Mouse (Mus musculus): ENCODE measurements at regions not wholly inside any gene's neighbourhood (a gene's known extent, or its start where the extent isn't known, plus 50 kb on each side); places are given as distances from the start of the nearest gene placed in this dataset.
A peak's percentile ranks its signal among the peaks of the same experiment; 100 is the strongest.

GRCm38 (mm10) chr2:178684026-178684958 is 254.0 kb downstream of the Cdh26 start:
- Histone ChIP-seq H3K4me3 (ENCODE audit: low read depth, low read length) (no peak overlapping the region), H3K4me1 (replicated peaks; ENCODE audit: control insufficient read depth, insufficient read depth, low read length) (peaks cover 3% of the 10 kb centered on the region), H3K9ac (ENCODE audit: low read depth, low read length) (no peak overlapping the region), H3K27me3 (replicated peaks; ENCODE audit: control insufficient read depth, insufficient read depth, low read length) (no peaks in the 10 kb centered on the region), H3K36me3 (ENCODE audit: control insufficient read depth, insufficient read depth, low read length) (no peaks in the 10 kb centered on the region), H3K27ac (ENCODE audit: low read depth, low read length) (no peak overlapping the region), H3K4me2 (no peak overlapping the region), H3K9me3 (ENCODE audit: control insufficient read depth, low read length) (no peaks in the 10 kb centered on the region)
- DNase-seq (ENCODE audit: low spot score) (no peak), ATAC-seq (replicated peaks; ENCODE audit: low FRiP score) (no peak; the same call in 1 of the 2 replicates)
- 58% methylated on average over 9 of the region's 9 CpGs for WGBS

GRCm38 (mm10) chr2:178685211-178685610 is 254.9 kb downstream of the Cdh26 start:
- no peaks in the 10 kb centered on the region for H3K36me3 ChIP-seq (ENCODE audit: control insufficient read depth, insufficient read depth, low read length)
- H3K27me3 ChIP-seq (replicated peaks; ENCODE audit: control insufficient read depth, insufficient read depth, low read length), result no peaks in the 10 kb centered on the region
- WGBS, result 89% methylated on average over 5 of the region's 5 CpGs
- no peak for ATAC-seq (replicated peaks; ENCODE audit: low FRiP score)
- H3K4me3 ChIP-seq (ENCODE audit: low read depth, low read length), result no peak overlapping the region
- H3K4me2 ChIP-seq, result no peak overlapping the region
- peaks cover 3% of the 10 kb centered on the region for H3K4me1 ChIP-seq (replicated peaks; ENCODE audit: control insufficient read depth, insufficient read depth, low read length)
- no peaks in the 10 kb centered on the region for H3K9me3 ChIP-seq (ENCODE audit: control insufficient read depth, low read length)
- no peak overlapping the region for H3K9ac ChIP-seq (ENCODE audit: low read depth, low read length)
- no peak for DNase-seq (ENCODE audit: low spot score)
- H3K27ac ChIP-seq (ENCODE audit: low read depth, low read length), result no peak overlapping the region

GRCm38 (mm10) chr2:178686167-178686601 is 255.9 kb downstream of the Cdh26 start:
- no peaks in the 10 kb centered on the region for H3K9me3 ChIP-seq (ENCODE audit: control insufficient read depth, low read length)
- no peak for ATAC-seq (replicated peaks; ENCODE audit: low FRiP score)
- H3K36me3 ChIP-seq (ENCODE audit: control insufficient read depth, insufficient read depth, low read length), result no peaks in the 10 kb centered on the region
- H3K4me3 ChIP-seq (ENCODE audit: low read depth, low read length), result no peak overlapping the region
- no peak overlapping the region for H3K9ac ChIP-seq (ENCODE audit: low read depth, low read length)
- H3K4me2 ChIP-seq, result no peak overlapping the region
- peaks cover 3% of the 10 kb centered on the region for H3K4me1 ChIP-seq (replicated peaks; ENCODE audit: control insufficient read depth, insufficient read depth, low read length)
- no peaks in the 10 kb centered on the region for H3K27me3 ChIP-seq (replicated peaks; ENCODE audit: control insufficient read depth, insufficient read depth, low read length)
- H3K27ac ChIP-seq (ENCODE audit: low read depth, low read length), result no peak overlapping the region
- DNase-seq (ENCODE audit: low spot score), result no peak
- 83% methylated on average over 7 of the region's 7 CpGs for WGBS

DNA sequence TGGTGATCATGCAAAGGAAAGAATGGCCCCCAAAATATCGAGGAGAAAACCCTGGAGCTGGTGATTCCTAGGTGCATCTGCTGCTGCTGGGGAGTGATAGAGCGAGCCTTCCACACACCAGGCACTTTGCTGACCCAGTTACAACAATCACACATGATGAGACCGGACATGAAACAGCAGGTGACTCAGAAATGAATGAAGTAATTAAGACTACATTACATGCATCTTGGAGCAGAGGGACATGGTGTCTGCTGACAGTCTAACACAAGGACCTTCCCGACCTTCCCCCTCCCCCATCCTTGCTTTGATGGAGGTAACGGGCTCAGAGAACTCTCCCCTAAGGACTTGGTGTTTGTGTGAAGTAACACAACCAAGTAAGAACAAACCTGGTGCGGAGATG is 258.3 kb downstream of the Cdh26 start:
- WGBS, result 78% methylated on average over 6 of the region's 6 CpGs

DNA sequence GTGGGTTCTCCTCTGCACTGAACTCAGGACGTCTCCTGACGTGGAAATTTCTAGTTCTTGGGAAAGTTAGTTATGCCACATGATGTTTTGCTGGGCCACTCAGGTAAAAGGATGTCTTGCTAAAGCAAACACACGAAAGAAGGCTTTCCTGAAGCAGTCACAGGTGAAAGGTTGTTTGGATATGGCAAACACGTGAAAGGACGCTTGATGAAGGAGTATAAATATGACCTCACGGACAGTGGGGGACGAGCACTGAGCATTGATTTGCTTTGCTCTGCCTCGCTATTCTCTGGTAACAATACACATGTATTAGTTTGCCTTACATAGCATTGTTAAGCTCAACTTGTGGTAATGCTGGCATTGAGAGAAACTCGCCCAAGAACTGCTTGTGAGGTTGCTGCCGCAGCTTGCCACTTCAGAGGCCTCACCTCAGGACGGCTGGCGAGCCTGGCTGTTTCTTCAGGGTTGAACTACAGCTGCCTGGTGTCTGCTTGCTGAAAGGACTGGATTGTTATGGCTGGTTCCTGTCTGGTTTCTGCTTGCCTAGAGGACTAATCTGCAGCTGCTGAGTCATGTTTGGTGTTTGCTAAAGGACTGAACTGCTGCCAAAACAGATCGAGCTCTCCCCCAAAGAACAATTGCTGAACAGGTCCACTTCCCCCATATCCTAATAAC is 261.0 kb downstream of the Cdh26 start:
- ATAC-seq (replicated peaks; ENCODE audit: low FRiP score) (no peak), DNase-seq (ENCODE audit: low spot score) (no peak)
- H3K4me1 ChIP-seq (replicated peaks; ENCODE audit: control insufficient read depth, insufficient read depth, low read length), result peaks cover 3% of the 10 kb centered on the region
- no peaks in the 10 kb centered on the region for H3K27me3 ChIP-seq (replicated peaks; ENCODE audit: control insufficient read depth, insufficient read depth, low read length)
- no peak overlapping the region for H3K27ac ChIP-seq (ENCODE audit: low read depth, low read length)
- no peak overlapping the region for H3K4me3 ChIP-seq (ENCODE audit: low read depth, low read length)
- no peaks in the 10 kb centered on the region for H3K9me3 ChIP-seq (ENCODE audit: control insufficient read depth, low read length)
- H3K4me2 ChIP-seq, result no peak overlapping the region
- H3K36me3 ChIP-seq (ENCODE audit: control insufficient read depth, insufficient read depth, low read length), result no peaks in the 10 kb centered on the region
- no peak overlapping the region for H3K9ac ChIP-seq (ENCODE audit: low read depth, low read length)
- 63% methylated on average over 13 of the region's 13 CpGs for WGBS

More for the DNA sequence above, 258.3 kb downstream of the Cdh26 start:
- H3K4me3 ChIP-seq (ENCODE audit: low read depth, low read length), result no peak overlapping the region
- H3K36me3 ChIP-seq (ENCODE audit: control insufficient read depth, insufficient read depth, low read length), result no peaks in the 10 kb centered on the region
- no peak overlapping the region for H3K9ac ChIP-seq (ENCODE audit: low read depth, low read length)
- DNase-seq (ENCODE audit: low spot score), result no peak
- peaks cover 3% of the 10 kb centered on the region for H3K4me1 ChIP-seq (replicated peaks; ENCODE audit: control insufficient read depth, insufficient read depth, low read length)
- no peaks in the 10 kb centered on the region for H3K27me3 ChIP-seq (replicated peaks; ENCODE audit: control insufficient read depth, insufficient read depth, low read length)
- no peak overlapping the region for H3K4me2 ChIP-seq
- no peaks in the 10 kb centered on the region for H3K9me3 ChIP-seq (ENCODE audit: control insufficient read depth, low read length)
- no peak overlapping the region for H3K27ac ChIP-seq (ENCODE audit: low read depth, low read length)
- no peak for ATAC-seq (replicated peaks; ENCODE audit: low FRiP score)

- Histone ChIP-seq H3K27ac (ENCODE audit: low read depth, low read length) (no peak overlapping the region), H3K4me3 (ENCODE audit: low read depth, low read length) (no peak overlapping the region), H3K4me2 (no peak overlapping the region), H3K9me3 (ENCODE audit: control insufficient read depth, low read length) (no peaks in the 10 kb centered on the region), H3K9ac (ENCODE audit: low read depth, low read length) (no peak overlapping the region), H3K36me3 (ENCODE audit: control insufficient read depth, insufficient read depth, low read length) (no peaks in the 10 kb centered on the region), H3K4me1 (replicated peaks; ENCODE audit: control insufficient read depth, insufficient read depth, low read length) (peaks cover 3% of the 10 kb centered on the region), H3K27me3 (replicated peaks; ENCODE audit: control insufficient read depth, insufficient read depth, low read length) (no peaks in the 10 kb centered on the region)
- no peak for DNase-seq (ENCODE audit: low spot score)
- ATAC-seq (replicated peaks; ENCODE audit: low FRiP score), result peak; percentile 37; the same call in 1 of the 2 replicates
- WGBS, result 76% methylated on average over 4 of the region's 4 CpGs
These were observed 261.5 kb downstream of the Cdh26 start for GRCm38 (mm10) chr2:178691865-178692228.

GRCm38 (mm10) chr2:178692231-178692630 is 261.9 kb downstream of the Cdh26 start:
- Histone ChIP-seq H3K4me2 (no peak overlapping the region), H3K27ac (ENCODE audit: low read depth, low read length) (no peak overlapping the region), H3K9me3 (ENCODE audit: control insufficient read depth, low read length) (no peaks in the 10 kb centered on the region), H3K4me3 (ENCODE audit: low read depth, low read length) (no peak overlapping the region), H3K4me1 (replicated peaks; ENCODE audit: control insufficient read depth, insufficient read depth, low read length) (peaks cover 3% of the 10 kb centered on the region), H3K9ac (ENCODE audit: low read depth, low read length) (no peak overlapping the region), H3K36me3 (ENCODE audit: control insufficient read depth, insufficient read depth, low read length) (no peaks in the 10 kb centered on the region), H3K27me3 (replicated peaks; ENCODE audit: control insufficient read depth, insufficient read depth, low read length) (no peaks in the 10 kb centered on the region)
- WGBS, result 73% methylated on average over 3 of the region's 3 CpGs
- ATAC-seq (replicated peaks; ENCODE audit: low FRiP score) (no peak; the same call in 1 of the 2 replicates), DNase-seq (ENCODE audit: low spot score) (no peak)

GRCm38 (mm10) chr2:178698648-178699047 is 268.3 kb downstream of the Cdh26 start:
- no peak for ATAC-seq (replicated peaks; ENCODE audit: low FRiP score)
- 81% methylated on average over 13 of the region's 13 CpGs for WGBS

More at GRCm38 (mm10) chr2:178698648-178699047, 268.3 kb downstream of the Cdh26 start:
- no peaks in the 10 kb centered on the region for H3K27me3 ChIP-seq (replicated peaks; ENCODE audit: control insufficient read depth, insufficient read depth, low read length)
- H3K9ac ChIP-seq (ENCODE audit: low read depth, low read length), result no peak overlapping the region
- no peak overlapping the region for H3K27ac ChIP-seq (ENCODE audit: low read depth, low read length)
- DNase-seq (ENCODE audit: low spot score), result no peak
- H3K9me3 ChIP-seq (ENCODE audit: control insufficient read depth, low read length), result no peaks in the 10 kb centered on the region
- no peak overlapping the region for H3K4me2 ChIP-seq
- H3K36me3 ChIP-seq (ENCODE audit: control insufficient read depth, insufficient read depth, low read length), result no peaks in the 10 kb centered on the region
- no peaks in the 10 kb centered on the region for H3K4me1 ChIP-seq (replicated peaks; ENCODE audit: control insufficient read depth, insufficient read depth, low read length)
- H3K4me3 ChIP-seq (ENCODE audit: low read depth, low read length), result no peak overlapping the region

Data from liver, embryonic 11.5 days (tissue).